Mouse (Mus musculus): Measurements from ENCODE around the gene Fgfr2. TPM values are rescaled to one million over a fixed set of nuclear protein-coding genes. Genes with fewer than 3 reads are reported as not detected.

Gene Fgfr2
- polyA plus RNA-seq, 1 experiment from 2014 or later, result 93.6 TPM

DNA sequence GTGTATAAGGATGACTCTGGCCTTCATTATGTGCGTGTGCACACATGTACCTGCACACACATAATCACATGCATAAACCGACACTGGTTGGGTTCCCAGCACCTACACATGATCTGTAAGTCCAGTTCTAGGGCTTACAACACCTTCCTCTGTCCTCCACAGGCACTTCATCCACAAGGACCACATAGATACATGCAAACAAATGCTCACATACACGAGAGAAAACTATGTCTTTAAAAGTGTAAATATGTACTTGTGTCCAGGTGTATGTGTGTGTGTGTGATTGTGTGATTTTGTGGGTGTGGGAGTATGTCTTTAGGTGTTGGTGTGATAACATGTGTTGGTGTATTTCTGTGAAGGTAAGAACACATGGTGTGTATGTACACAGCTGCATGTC is 765.3 kb downstream of the Fgfr2 start:
- Histone ChIP-seq H3K27me3 (ENCODE audit: control insufficient read depth, insufficient read depth, low read length) (no peaks in the 10 kb centered on the region), H3K9ac (ENCODE audit: low read length) (no peak overlapping the region), H3K9me3 (ENCODE audit: control insufficient read depth, low read length) (no peaks in the 10 kb centered on the region), H3K36me3 (ENCODE audit: control insufficient read depth, insufficient read depth, low read length) (no peaks in the 10 kb centered on the region), H3K27ac (ENCODE audit: low read depth, low read length) (no peak overlapping the region), H3K4me3 (ENCODE audit: low read depth, low read length) (no peak overlapping the region), H3K4me2 (ENCODE audit: low read depth, low read length, severe bottlenecking) (no peak overlapping the region), H3K4me1 (replicated peaks; ENCODE audit: control insufficient read depth, insufficient read depth, low read length) (peaks cover 6% of the 10 kb centered on the region; the same call in 1 of the 2 replicates)
- DNase-seq (ENCODE audit: low spot score) (no peak), ATAC-seq (replicated peaks; ENCODE audit: low FRiP score) (no peak)
- WGBS, result 89% methylated on average over 3 of the region's 3 CpGs

DNA sequence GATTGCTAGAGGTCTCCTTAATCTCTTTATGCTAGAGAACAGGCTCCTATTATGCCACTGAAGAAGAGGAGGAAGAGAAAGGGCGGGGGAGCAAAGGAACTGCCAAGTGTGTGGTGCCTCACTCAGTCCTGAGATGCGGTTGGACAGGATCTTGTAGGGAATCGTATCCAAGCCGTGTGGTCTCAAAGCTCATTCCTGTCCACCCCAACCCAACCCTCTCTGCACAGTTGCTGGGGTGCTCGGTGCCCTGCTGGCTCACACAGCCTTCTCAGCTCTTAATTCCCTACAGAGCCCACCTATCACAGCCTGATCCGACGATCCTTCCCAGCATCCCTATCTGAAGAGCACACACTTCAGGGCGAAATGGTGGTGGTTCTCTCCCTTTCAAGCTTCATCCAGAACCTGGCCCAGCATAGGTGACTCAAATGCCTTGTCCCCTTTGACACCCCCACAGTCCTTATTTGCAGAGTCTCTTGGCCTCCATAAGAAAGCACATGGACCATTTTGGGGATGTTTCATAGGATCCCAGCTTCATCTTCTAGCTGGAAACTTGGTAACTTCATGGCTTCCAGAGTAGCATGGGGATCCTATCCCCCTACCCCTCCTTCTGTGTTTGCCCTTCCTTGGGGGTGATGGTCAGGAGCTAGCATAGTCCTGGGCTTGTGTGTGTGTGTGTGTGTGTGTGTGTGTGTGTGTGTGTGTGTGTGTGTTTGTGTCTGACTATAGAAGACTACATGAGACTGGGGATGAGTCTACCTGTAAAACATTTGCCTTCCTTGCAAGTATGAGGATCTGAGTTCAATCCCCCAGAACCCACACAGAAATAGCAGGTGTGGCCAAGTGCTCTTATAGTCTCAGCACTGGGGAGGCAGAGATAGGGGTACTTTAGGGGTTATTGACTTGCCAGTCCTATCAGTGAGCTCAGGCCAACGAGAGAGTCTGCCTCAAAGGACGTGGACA is 766.0 kb downstream of the Fgfr2 start:
- Histone ChIP-seq H3K4me3 (ENCODE audit: low read depth, low read length) (no peak overlapping the region), H3K9me3 (ENCODE audit: control insufficient read depth, low read length) (no peaks in the 10 kb centered on the region), H3K4me2 (ENCODE audit: low read depth, low read length, severe bottlenecking) (no peak overlapping the region), H3K9ac (ENCODE audit: low read length) (no peak overlapping the region), H3K27me3 (ENCODE audit: control insufficient read depth, insufficient read depth, low read length) (no peaks in the 10 kb centered on the region), H3K4me1 (replicated peaks; ENCODE audit: control insufficient read depth, insufficient read depth, low read length) (peaks cover 6% of the 10 kb centered on the region; the same call in 1 of the 2 replicates), H3K36me3 (ENCODE audit: control insufficient read depth, insufficient read depth, low read length) (no peaks in the 10 kb centered on the region), H3K27ac (ENCODE audit: low read depth, low read length) (no peak overlapping the region)
- 30% methylated on average over 10 of the region's 10 CpGs for WGBS
- no peak for ATAC-seq (replicated peaks; ENCODE audit: low FRiP score)
- no peak for DNase-seq (ENCODE audit: low spot score)

DNA sequence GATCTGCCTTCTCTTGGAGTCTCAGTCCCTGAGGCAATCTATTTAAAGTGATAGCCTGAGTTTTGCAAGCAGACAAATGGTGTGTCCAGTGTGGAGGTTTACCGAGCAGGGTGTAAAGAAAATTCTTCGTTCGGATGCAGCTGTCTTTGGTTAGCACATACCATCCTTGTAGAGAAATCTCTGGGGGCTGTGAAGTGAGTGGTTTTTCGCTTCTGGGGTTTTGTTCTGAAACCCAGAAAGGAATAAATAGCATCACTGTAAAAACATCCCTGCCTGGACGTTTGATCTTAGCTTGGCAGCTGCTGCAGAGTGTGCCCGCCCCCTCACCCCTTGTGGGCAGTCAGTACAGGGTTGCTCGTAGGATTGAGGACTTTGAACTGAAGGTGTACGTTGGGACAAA is 767.0 kb downstream of the Fgfr2 start:
- Histone ChIP-seq H3K27me3 (ENCODE audit: control insufficient read depth, insufficient read depth, low read length) (no peaks in the 10 kb centered on the region), H3K27ac (ENCODE audit: low read depth, low read length) (no peak overlapping the region), H3K9ac (ENCODE audit: low read length) (no peak overlapping the region), H3K4me1 (replicated peaks; ENCODE audit: control insufficient read depth, insufficient read depth, low read length) (peaks cover 6% of the 10 kb centered on the region; the same call in 1 of the 2 replicates), H3K4me2 (ENCODE audit: low read depth, low read length, severe bottlenecking) (no peak overlapping the region), H3K4me3 (ENCODE audit: low read depth, low read length) (no peak overlapping the region), H3K9me3 (ENCODE audit: control insufficient read depth, low read length) (no peaks in the 10 kb centered on the region), H3K36me3 (ENCODE audit: control insufficient read depth, insufficient read depth, low read length) (no peaks in the 10 kb centered on the region)
- WGBS, result 22% methylated on average over 8 of the region's 8 CpGs
- ATAC-seq (replicated peaks; ENCODE audit: low FRiP score) (no peak), DNase-seq (ENCODE audit: low spot score) (no peak)

DNA sequence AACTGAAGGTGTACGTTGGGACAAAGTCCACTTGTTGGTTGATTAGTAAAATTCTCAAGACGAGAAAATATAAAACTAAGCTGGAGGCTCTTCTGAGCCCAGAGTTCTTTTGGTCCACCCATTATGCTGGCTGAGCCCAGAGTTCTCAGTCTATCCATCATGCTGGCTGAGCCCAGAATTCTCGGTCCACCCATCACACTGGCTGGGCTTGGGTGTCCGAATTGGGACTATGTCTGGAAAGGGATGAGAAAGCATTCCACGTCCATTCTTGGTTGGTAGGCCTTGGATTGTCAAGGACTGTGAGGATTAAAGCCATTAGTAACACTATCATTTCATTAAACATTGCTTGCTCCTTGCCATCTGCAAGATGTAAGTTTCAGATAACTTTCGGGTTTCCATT is 767.4 kb downstream of the Fgfr2 start:
- no peak overlapping the region for H3K4me2 ChIP-seq (ENCODE audit: low read depth, low read length, severe bottlenecking)
- H3K9ac ChIP-seq (ENCODE audit: low read length), result no peak overlapping the region
- no peaks in the 10 kb centered on the region for H3K27me3 ChIP-seq (ENCODE audit: control insufficient read depth, insufficient read depth, low read length)
- no peak for ATAC-seq (replicated peaks; ENCODE audit: low FRiP score)
- peaks cover 6% of the 10 kb centered on the region; the same call in 1 of the 2 replicates for H3K4me1 ChIP-seq (replicated peaks; ENCODE audit: control insufficient read depth, insufficient read depth, low read length)
- no peaks in the 10 kb centered on the region for H3K36me3 ChIP-seq (ENCODE audit: control insufficient read depth, insufficient read depth, low read length)
- WGBS, result 69% methylated on average over 6 of the region's 6 CpGs
- no peak for DNase-seq (ENCODE audit: low spot score)
- H3K9me3 ChIP-seq (ENCODE audit: control insufficient read depth, low read length), result no peaks in the 10 kb centered on the region
- no peak overlapping the region for H3K27ac ChIP-seq (ENCODE audit: low read depth, low read length)
- H3K4me3 ChIP-seq (ENCODE audit: low read depth, low read length), result no peak overlapping the region

DNA sequence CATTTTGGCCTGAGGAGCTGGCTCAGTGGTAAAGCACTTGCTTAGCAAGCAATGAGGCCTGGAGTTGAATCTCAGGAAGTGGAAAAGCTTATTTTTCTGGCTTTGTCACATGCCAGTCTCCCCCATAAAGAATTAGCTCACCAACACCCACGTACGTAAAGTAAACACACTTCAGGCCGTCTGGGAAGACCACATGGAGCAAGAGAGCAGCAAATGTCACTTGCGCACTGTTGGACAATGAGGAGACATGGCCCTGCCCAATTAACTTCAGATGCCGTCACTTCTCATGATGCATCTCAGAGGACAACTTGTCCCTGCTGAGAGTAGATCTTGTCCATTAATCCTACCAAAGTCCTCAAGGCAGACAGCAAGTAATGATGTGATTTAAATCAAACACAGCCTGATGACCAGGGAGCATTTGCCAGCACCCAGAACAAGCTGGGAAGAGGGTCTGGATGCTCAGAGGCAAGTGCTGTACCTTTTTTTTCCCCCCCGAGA is 774.0 kb downstream of the Fgfr2 start:
- H3K27ac ChIP-seq (ENCODE audit: low read depth, low read length), result no peak overlapping the region
- H3K9ac ChIP-seq (ENCODE audit: low read length), result no peak overlapping the region
- ATAC-seq (replicated peaks; ENCODE audit: low FRiP score) (no peak), DNase-seq (ENCODE audit: low spot score) (no peak)
- no peaks in the 10 kb centered on the region for H3K9me3 ChIP-seq (ENCODE audit: control insufficient read depth, low read length)
- H3K4me2 ChIP-seq (ENCODE audit: low read depth, low read length, severe bottlenecking), result no peak overlapping the region
- no peak overlapping the region for H3K4me3 ChIP-seq (ENCODE audit: low read depth, low read length)
- no peaks in the 10 kb centered on the region for H3K27me3 ChIP-seq (ENCODE audit: control insufficient read depth, insufficient read depth, low read length)
- WGBS, result 82% methylated on average over 6 of the region's 6 CpGs
- no peaks in the 10 kb centered on the region for H3K4me1 ChIP-seq (replicated peaks; ENCODE audit: control insufficient read depth, insufficient read depth, low read length)
- H3K36me3 ChIP-seq (ENCODE audit: control insufficient read depth, insufficient read depth, low read length), result no peaks in the 10 kb centered on the region

DNA sequence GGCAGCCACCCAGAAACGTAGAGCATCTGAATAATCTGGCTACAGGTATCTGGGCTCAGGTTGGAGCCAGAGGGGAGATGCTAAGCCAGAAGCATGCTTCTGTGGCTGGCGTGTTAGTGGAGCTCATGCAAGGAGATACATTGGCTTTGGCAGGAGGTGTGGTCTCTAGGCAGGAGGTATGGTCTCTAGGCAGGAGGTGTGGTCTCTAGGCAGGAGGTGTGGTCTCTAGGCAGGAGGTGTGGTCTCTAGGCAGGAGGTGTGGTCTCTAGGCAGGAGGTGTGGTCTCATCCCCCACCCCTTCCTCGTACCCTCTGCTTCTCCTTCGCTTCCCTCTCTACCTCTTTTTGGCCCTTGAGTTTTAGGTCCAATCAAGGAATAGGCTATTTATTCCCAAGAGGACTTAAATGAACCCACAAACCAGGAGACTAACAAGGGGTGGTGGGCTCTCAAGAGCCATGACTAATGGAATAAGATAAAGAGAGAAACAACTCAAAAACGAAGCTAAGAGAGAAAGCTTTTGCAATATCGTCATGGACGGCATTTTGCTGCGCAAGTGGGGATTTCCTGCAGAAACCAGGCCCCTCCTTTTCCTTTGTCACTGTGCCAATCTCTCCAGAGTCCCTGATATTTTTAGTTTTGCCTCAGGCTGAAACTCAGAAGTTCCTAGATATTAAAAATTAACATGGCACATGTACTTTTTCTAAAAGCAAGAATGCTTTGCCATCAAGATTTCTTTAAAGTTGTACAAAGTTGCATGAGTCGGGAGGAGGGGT is 775.7 kb downstream of the Fgfr2 start:
- Histone ChIP-seq H3K36me3 (ENCODE audit: control insufficient read depth, insufficient read depth, low read length) (no peaks in the 10 kb centered on the region), H3K9me3 (ENCODE audit: control insufficient read depth, low read length) (no peaks in the 10 kb centered on the region), H3K4me2 (ENCODE audit: low read depth, low read length, severe bottlenecking) (no peak overlapping the region), H3K27me3 (ENCODE audit: control insufficient read depth, insufficient read depth, low read length) (no peaks in the 10 kb centered on the region), H3K4me1 (replicated peaks; ENCODE audit: control insufficient read depth, insufficient read depth, low read length) (no peaks in the 10 kb centered on the region), H3K4me3 (ENCODE audit: low read depth, low read length) (no peak overlapping the region), H3K9ac (ENCODE audit: low read length) (no peak overlapping the region), H3K27ac (ENCODE audit: low read depth, low read length) (no peak overlapping the region)
- ATAC-seq (replicated peaks; ENCODE audit: low FRiP score) (no peak), DNase-seq (ENCODE audit: low spot score) (no peak)
- 85% methylated on average over 9 of the region's 9 CpGs for WGBS

DNA sequence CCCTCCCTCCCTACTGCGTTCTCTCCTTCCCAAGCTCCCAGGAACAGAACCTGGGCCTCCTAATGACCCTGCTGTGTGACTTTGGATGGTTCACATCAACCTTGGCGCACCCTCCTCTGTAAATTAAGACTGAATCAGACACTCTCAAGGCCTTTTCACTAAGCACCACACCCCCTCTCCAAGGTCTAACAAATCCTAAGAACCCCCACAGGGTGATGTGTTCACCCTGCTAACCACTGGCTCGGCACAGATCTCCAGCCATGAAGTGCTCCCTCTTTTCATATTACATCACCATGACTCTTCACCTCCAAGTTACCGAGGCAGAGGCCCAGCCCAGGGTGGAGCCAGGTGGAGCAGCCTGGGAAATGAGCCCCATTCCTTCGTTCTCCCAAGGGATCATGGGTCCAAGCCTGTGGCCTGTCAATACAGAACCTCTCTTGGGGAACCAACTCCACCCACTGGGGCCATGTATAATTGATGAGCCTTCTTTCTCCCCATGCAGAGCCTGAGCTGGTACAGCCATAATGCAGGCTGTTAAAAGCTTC is 777.6 kb downstream of the Fgfr2 start:
- no peak overlapping the region for H3K4me2 ChIP-seq (ENCODE audit: low read depth, low read length, severe bottlenecking)
- no peaks in the 10 kb centered on the region for H3K27me3 ChIP-seq (ENCODE audit: control insufficient read depth, insufficient read depth, low read length)
- H3K4me3 ChIP-seq (ENCODE audit: low read depth, low read length), result no peak overlapping the region
- no peaks in the 10 kb centered on the region for H3K4me1 ChIP-seq (replicated peaks; ENCODE audit: control insufficient read depth, insufficient read depth, low read length)
- no peak for ATAC-seq (replicated peaks; ENCODE audit: low FRiP score)
- 72% methylated on average over 5 of the region's 5 CpGs for WGBS
- H3K9me3 ChIP-seq (ENCODE audit: control insufficient read depth, low read length), result no peaks in the 10 kb centered on the region
- no peak overlapping the region for H3K27ac ChIP-seq (ENCODE audit: low read depth, low read length)
- H3K9ac ChIP-seq (ENCODE audit: low read length), result no peak overlapping the region
- DNase-seq (ENCODE audit: low spot score), result no peak
- H3K36me3 ChIP-seq (ENCODE audit: control insufficient read depth, insufficient read depth, low read length), result no peaks in the 10 kb centered on the region

DNA sequence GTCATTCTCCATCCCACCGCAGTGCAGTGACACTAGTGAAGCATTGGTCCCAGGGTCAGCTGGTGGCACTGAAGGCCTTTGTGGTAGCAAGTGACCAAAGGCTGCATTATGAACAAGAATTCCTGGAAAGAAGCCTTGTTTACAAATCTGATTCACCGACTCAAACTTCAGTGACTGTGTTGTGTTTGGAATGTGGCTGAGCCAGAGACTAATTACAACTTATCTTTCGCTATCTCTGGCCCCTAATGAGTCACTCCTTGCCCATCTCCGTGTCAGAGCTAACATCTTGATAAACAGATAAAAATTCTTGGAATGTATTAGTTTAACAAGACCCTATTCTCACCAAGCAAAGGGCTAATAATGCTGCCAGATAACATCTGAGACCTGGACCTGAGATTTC is 778.5 kb downstream of the Fgfr2 start:
- H3K9ac ChIP-seq (ENCODE audit: low read length), result no peak overlapping the region
- DNase-seq (ENCODE audit: low spot score), result no peak
- H3K9me3 ChIP-seq (ENCODE audit: control insufficient read depth, low read length), result no peaks in the 10 kb centered on the region
- ATAC-seq (replicated peaks; ENCODE audit: low FRiP score), result no peak
- H3K4me1 ChIP-seq (replicated peaks; ENCODE audit: control insufficient read depth, insufficient read depth, low read length), result no peaks in the 10 kb centered on the region
- WGBS, result 86% methylated on average over 4 of the region's 4 CpGs
- no peak overlapping the region for H3K4me2 ChIP-seq (ENCODE audit: low read depth, low read length, severe bottlenecking)
- no peaks in the 10 kb centered on the region for H3K36me3 ChIP-seq (ENCODE audit: control insufficient read depth, insufficient read depth, low read length)
- no peaks in the 10 kb centered on the region for H3K27me3 ChIP-seq (ENCODE audit: control insufficient read depth, insufficient read depth, low read length)
- no peak overlapping the region for H3K4me3 ChIP-seq (ENCODE audit: low read depth, low read length)
- H3K27ac ChIP-seq (ENCODE audit: low read depth, low read length), result no peak overlapping the region
